Mouse (Mus musculus) layer of hippocampus, postnatal 25 days (tissue): ENCODE data around the gene Arid2. TPM values are rescaled to one million over a fixed set of nuclear protein-coding genes. Genes with fewer than 3 reads are reported as not detected.
"Not testable (repeated sequence)": the region's sequence is repeated elsewhere in the genome, so short reads cannot be mapped to it uniquely, and the experiment has no call there.

Experiments
- DNase-seq, 2 experiments: peaks; one replicate each; pipeline ENCODE4 v3.0.0; 2022; ENCODE audit warnings: mixed read lengths in 2 of 2, low spot score in 1 of 2; ENCODE audit errors: extremely low spot score in 1 of 2
- total RNA-seq, 2 experiments: library from RNA; stranded (reverse); gene quantifications; 2 replicates each; pipeline ENCODE4 v1.2.3; 2021

Arid2 gene
- total RNA-seq, result 10 to 100 TPM; 32.0 to 37.1 TPM

DNA sequence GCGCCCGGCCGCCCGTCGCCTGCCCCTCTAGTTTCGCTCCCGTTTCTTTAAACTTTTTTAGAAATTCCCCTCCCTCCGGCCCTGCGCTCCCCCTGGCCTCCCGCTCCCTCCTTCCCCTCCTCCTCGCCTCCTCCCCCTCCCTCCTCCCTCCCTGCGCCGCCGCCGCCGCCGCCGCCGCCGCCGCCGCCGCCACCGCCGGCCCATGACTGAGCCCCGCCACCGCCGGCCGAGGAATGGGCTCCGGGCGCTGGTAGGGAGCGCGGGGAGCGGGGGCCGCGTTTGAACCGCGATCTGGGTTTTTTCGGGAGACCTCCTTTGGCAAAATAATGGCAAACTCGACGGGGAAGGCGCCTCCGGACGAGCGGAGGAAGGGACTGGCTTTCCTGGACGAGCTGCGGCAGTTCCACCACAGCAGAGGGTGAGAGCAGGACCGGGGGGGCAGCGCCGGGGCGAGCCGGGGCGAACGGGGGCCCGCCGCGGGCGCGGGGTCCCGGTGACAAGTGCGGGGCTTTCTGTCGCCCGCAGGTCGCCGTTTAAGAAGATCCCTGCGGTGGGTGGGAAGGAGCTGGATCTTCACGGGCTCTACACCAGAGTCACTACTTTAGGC is at the start of gene Arid2:
TSS of gene Arid2 (plus strand) at position 150 of the 607 bp plus-strand sequence.
- DNase-seq, result peak; percentile 52 to 72

DNA sequence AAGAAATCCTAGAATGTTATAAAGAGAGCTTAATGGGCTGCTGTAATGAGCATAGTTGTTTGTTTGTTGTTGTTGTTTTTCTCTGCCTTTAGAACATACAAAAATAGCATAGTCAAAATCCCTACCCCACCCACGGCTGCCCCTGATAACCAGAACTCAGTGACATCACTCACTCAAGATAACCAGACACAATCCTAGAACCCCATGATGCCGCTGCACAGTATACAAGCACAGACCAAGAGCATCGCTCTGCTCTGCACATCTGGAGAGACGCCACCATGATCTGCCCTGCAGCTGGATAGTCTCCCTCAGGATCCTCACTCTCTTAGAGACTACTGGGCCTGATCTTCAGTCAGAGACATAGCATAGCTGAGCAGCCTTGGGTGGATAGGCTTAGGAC is 49.2 kb upstream of the Arid2 start:
- no peak for DNase-seq

DNA sequence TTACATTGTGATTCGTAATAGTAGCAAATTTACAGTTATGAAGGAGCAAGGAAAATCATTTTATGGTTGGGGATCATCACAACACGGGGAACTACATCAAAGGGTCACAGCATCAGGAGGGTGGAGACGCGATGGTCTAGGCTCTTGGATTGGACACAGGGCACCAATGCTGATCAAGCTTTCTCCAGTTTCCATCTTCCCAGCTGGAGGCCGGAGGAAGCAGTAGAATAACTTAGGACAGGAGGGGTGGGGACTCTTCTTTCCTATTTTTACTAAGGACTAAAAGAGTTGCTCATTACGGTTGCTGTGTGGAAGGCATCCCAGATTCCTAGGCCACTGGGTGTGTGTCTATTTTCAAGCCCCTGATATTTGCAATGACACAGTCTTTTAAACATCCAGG is 43.1 kb upstream of the Arid2 start:
- no peak for DNase-seq

DNA sequence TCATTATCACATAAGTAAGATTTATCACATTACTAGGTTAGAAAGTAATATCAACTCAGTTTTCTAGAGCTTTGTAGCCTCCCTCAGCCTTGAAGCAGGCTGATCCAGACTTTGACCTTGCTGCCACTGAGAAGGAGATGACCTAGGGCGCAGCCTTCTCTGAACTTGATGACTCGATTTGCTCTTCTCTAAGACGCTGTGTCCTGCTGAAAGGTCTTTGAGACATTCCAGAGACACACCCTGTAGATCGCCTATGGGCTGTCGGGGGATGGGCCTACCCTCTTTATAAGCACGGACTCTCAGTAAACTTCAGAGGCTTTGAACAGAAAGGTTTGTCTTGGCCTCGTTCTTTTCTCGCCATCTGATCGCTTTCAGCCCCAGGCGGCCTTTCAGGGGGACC is 42.6 kb upstream of the Arid2 start:
- DNase-seq, result not testable (repeated sequence)

DNA sequence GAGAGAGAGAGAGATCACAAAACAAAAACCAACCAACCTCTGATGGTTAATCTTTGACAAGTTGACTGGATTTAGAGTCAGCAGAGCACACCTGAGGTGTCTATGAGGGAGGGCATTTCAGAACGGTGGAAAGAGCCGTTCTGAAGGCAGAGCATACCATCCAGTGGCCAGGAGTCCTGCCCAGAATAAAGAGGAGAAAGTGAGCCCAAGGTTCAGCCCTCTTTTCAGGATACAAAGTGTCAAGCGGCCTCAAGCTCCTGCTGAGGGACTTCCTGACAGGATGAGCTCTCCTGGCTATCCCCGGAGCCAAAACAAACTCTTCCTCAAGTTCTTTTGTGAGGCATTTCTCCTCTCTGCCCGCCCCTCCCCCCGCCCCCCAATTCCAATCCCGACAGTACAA is 33.5 kb upstream of the Arid2 start:
- DNase-seq, result no peak

DNA sequence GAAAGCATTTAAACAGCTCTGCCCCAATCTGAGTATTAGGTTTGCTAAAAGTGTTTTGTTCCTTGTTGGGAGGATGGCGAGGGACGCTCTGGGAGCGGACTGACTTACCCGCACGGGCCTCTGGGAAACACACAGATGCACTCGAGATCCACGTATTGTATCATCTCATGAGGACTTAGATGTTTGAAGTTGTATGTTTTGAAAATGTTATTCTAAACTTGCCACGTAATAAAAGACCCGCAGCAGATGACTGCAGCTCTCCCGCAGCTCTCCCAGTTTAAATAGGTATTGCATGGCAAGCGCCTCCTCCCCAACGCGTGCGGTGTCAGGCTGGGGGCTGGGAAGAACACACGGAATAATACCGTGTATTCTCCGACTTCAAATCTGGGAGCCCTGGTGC is 33.0 kb upstream of the Arid2 start:
- DNase-seq, result no peak

DNA sequence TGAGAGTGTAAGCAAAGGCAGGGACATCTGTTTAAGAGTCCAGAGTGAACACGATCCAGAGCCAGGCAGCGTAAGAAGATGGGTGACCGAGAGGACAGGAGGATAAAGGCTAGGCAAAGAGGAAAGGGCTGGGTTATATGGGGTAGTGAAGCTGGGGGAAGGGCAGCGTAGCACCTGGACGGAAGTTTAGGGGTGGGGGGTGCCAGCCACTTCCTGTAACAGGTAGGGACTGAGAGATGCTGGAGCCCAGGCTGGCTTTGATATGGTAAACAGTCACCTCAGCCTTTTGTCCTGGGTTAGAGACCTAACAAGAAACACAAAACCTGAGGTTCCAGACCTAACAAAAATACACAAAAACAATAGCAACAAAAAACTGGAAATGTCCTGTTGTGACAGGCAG is 29.5 kb upstream of the Arid2 start:
- no peak for DNase-seq

DNA sequence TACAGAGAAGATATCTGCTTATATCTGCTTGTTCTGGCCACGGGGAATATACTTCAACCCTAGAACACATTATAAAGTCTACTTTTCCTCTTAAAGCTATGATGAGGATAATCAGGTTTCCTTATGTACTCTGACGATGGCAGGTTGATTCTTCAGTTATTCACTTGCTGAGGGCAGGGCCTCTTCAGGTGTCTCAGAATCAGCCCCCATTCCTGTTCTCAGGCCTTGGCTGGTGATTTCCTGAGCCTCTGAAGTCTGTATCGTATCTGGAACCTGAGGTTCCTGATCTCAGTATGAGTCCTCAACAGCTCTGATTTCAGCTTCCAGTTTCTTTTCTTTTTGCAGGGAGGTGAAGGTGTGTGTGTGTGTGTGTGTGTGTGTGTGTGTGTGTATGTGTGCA is 22.7 kb upstream of the Arid2 start:
- no peak for DNase-seq

DNA sequence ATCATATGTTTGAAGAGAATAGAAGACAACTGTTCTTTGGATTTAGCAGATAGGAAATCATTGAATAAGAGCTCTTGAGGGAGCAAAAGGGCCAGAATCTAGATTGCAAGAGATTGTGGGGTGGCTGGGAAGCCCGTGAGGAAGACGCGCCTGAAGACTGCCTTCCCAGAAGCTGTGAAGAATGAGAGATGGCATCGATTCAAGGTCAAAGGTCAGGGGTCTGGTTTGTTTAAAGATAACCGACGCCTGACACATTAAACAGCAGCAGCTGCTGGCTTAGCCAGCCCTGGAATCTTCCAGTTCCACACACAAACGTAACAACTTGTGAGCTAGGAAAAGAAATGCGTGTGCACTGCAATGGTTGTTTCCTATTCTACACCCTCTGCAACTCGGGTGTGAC is 19.4 kb upstream of the Arid2 start:
- DNase-seq, result no peak

DNA sequence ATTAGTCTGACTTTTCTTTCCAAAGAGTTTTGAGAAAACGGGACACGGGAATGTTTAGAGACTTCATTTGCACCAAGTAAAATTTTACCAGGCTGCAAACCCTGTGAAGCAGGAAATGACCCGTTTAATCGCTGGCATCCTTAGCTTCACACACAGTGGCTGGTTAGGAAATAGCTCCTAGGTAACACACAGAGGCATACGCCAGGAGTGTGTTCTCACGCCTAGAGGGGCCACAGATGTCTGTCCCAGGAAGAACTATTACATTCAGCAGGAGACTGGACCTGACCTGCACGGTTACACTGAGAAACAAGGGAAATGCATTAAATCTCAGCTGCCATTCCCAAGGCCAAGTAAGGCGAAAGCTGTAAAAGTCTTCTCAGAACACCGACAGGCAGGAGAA is 18.7 kb upstream of the Arid2 start:
- DNase-seq, result no peak

DNA sequence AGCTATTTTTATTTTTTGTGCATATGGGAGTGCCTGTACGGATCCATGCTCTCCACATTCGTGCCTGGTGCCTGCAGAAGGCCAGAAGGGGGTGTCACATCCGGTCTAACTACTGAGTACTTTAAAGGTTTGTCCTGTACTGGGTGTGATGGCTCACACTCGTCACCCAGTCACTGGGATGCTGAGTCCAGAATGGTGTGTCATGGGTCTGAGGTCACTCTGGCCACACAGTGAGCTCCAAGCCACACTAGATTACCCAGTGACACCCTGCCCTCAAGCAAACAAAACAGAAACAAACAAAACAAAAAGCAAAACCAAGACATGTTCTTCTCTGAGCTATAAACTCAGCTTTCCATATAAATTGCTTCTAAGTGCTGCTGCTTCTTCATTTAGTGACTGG is 17.9 kb upstream of the Arid2 start:
- DNase-seq, result no peak

DNA sequence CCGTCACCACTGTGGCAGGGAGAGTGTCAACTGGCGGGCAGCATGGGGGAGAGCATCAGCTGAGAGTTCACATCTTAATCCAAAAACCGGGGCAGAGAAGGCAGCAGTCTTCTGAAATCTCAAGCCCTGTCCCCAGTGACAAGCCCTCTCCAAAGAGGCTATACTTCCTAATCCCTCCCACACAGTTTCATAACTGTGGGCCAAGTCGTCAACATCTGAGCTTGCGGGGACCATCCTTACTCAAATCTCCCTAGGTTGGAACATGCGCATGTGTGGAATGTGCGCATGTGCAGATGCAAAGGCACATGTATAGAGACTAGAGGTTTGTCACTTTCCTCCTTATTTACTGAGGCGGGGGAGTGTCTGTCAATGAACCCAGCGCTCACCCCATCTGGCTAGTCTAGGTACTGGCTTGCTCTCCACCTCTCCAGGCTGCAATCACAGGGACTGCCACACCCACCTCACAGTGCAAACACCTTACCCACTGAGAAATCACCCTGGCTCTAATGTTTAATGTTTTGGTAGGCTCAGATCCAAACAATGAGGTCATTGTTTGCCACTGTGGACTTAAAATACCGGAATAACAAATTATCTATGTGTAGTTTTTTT is 16.9 kb upstream of the Arid2 start:
- DNase-seq, result no peak

DNA sequence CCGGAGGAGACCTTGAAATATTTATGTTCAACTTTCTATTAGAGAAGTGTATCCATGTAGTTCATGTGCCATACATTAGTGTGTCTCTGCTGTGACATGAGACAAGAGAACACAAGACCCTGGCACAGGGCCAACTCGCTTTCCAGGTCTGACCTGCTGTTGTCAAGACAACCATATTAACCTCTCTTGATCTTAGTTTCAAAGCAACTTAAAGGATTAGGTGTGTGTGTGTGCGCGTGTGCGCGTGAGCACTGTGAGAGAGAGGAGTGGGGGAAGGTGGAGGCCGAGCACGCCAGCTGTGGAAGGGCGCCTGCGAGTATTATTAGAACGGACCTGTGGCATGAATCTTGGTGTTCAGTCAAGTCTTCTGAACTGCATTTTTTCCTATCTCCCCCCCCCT is 15.0 kb upstream of the Arid2 start:
- DNase-seq, result no peak

DNA sequence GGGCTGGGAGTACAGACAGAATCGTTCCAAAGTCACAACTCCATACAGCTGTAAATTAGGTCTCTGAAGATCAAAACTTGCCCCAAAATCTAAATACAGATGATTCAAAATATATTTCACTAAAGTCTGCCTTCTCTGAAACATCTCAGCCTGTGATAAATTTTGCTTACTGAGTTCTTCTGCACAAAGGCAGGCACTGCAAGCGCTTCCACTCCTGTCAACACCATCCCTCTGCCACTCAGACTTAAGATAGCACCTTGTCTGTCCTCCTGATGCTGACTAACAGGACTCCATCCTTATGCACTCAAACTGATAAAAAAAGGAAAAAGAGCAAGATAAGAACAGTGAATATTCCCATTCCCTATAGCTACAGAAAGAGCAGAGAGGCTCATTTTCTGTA is 13.0 kb upstream of the Arid2 start:
- no peak for DNase-seq

DNA sequence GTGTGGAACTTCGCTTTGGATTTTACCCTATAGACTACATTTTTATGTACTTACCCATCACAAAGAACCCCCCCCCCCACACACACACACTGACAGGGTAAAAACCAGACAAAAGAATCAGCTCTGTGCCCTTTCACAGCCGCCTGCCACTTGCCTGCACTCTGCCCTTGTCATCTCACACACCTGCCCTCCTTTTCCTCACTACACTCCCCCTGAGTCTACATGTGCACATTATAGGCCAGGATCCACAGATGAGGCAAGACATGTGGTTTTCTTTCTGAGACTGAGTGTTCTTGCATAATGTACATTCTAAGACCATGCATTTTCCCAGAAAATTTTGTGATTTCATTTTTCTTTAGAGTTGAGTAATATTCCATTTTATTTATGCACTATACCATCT is 12.1 kb upstream of the Arid2 start:
- no peak for DNase-seq

DNA sequence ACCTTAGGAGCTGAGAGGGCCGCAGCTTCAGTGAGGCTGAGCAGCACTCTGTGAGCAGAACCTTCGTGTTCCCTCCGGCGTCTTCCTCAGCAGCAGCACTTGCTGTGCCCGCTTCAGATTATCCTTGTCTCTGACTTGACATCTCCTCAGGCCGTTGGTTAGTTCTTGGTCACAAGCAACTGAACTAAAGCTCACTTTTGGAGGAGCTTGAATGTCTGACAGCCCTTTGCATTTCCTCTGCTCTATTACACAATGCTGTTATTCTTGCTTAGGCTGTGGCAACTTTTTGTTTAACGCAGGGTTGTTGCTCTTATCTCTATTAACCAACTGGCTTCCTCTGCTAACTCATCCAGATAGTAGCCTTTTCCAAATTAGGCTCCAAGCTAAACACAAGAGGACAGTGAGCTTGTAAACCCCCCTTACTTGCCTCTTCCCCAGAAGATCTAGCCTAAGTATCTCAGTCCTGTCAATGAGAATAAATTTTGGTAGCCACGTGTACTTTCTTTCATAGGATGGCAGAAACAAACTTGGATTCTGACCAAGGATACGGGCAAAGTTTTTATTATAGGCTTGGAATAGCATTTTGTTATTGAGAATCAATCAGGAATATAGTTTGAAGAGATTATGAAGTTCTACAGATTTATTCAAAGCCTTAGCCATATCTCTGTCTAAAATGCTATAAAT is 11.4 kb upstream of the Arid2 start:
- DNase-seq, result no peak

DNA sequence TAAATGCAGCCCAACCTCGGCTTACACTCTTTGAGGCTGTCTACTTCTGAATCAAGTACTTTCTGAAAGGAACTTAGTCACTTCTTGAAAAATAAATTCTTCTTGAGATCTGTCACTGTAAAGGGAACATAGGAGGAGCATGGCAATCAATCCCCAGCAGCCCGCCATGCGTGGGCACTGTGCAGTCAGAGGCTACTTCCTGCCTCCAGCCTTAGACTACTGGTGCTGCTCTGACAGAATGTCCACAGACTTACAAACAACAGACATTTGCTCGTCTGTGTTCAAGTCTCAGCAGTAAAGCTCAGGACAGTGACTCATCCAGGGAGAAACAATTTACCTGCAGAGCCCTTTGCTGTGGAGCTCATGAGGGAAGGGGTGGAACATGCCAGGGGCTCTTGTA is 10.3 kb upstream of the Arid2 start:
- no peak for DNase-seq

DNA sequence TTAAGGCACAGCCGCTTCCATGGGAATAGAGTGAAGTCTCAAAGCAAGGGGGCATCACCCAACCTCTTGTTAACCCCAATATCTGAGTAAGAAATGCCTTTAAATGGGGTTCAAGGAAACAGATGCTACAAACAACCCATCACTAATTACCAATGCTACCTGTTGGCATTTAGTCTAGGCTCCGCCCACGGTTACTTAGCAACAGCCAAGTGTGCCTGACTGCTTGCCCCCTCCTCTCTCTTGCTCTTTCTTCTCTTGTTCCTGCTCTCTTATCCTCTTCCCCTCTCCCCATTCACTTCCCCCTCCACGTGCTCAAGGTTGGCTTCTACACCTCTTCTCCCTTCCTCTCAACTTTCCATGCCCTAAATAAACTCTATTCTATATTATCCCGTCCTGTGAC is 6.1 kb upstream of the Arid2 start:
- DNase-seq, result no peak

DNA sequence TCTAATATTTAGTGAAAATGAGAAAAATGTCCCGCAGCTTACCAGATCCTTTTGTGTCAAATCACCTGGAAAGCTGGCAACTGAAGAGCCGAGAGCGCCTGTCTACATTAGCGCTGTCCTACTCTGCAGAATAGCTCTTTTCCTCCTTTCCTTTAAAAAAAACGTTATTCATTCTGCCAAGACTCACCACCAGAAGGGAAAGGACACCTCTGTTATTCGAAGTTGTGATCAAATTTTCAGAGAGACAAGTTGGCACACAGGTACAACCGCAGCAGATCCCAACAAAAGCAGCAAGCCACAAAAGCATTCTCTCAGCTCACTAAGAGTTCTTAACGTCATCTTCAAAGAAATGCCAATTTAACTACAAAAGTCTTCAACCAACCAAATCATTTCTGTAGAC is 4.2 kb upstream of the Arid2 start:
- no peak for DNase-seq

DNA sequence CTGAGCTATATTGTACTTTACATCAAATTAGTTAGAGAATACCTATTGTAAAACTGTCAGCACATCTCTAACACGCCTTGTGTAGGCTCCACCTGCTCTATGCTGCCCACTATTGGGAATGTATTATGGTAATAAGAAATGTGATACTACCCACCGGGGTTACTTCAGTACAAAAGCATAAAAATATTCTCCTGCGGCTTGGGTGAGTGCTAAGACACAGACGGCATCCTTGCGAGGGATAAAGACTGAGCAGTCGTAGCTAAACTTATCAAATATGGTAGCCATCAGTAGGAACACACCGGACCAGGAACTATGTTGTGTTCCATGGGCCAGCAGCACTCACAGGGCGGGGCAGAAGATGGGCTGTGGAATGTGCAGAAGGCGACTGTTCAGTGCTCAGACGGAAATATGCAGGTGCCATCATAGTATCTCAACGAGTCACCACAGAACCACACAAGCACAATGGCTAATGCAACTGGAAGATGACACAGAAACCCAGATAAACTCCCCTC is 3.3 kb upstream of the Arid2 start:
- DNase-seq, result no peak

DNA sequence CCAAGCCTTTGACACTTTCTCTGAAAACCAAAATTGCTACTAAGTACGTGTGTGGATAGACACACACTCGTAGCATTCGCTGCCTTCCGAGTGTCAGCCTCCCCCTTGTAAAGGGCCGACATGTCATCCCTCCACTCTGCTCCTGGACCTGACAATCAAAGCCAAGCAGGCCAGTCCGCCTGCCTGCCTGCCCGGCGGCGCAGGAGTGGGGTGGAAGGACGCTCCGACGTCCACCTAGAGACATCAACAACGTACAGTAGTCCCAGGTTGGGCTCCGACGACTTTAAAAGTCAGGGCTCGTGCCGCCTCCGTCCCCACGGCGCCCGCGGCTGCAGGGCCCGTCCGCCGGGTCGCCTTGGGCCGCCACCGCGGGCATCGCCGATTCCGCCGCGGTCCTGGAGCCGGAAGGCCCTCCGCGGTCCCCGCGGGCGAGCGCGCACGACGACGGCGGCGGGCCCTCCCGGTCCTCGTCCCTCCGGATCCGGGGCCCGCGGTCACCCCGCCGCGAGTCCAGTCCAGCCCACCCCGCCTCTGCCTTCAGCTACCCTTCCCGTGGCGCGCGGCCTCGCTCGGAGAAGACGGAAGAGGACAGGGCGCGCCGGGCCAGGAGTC is 2.5 kb upstream of the Arid2 start:
- DNase-seq, result peak; percentile 25 to 57
